7 mouse cellular contexts compared by ENCODE assay signal in genomic region chr2:118662902-118663803, GRCm38 (mm10). TPM values are rescaled to one million over a fixed set of nuclear protein-coding genes. Genes with fewer than 3 reads are reported as not detected.
DNase-seq lines count a peak whose midpoint lies in the region; ATAC-seq and TF ChIP-seq lines count a peak whose summit lies in the region.

TSS of gene Pak6 (plus strand) at chr2:118663303.

- peak within 1 kb of the TSS; percentile 35 for H3K9ac ChIP-seq in liver, postnatal 0 days (replicated peaks)
- H3K9ac ChIP-seq in stomach, embryonic 14.5 days (replicated peaks; ENCODE audit: low read depth, low read length) = peak within 1 kb of the TSS; percentile 18; the same call in 1 of the 2 replicates

- no peak for ATAC-seq in liver, postnatal 0 days
- no peak for ATAC-seq in stomach, embryonic 14.5 days (ENCODE audit: insufficient number of reproducible peaks, insufficient read depth, low FRiP score, low read depth)

- H3K27me3 ChIP-seq in spleen, adult 2 months (ENCODE audit: control insufficient read depth, insufficient read depth, low read length) = 0 out of 2 replicates have a peak, but pooled peaks cover 3% of the 10 kb centered on the region
- no peaks in the 10 kb centered on the region for H3K27me3 ChIP-seq in liver, postnatal 0 days (ENCODE audit: insufficient read depth, low read length)
- H3K27me3 ChIP-seq in stomach, embryonic 14.5 days (ENCODE audit: control insufficient read depth, insufficient read depth, low read length) = no peaks in the 10 kb centered on the region

- H3K4me3 ChIP-seq in spleen, adult 2 months (ENCODE audit: extremely low read depth, insufficient read depth, insufficient read length) = peak within 1 kb of the TSS; percentile 39; the same call in 1 of the 2 replicates
- peak within 1 kb of the TSS; percentile 65 for H3K4me3 ChIP-seq in layer of hippocampus, adult 2 months
- H3K4me3 ChIP-seq in liver, postnatal 0 days (ENCODE audit: low read depth, low read length) = peak within 1 kb of the TSS; percentile 53
- peak within 1 kb of the TSS; percentile 28 for H3K4me3 ChIP-seq in stomach, embryonic 14.5 days (ENCODE audit: low read depth, low read length)

- no peak for TF ChIP-seq POLR2A in spleen, adult 2 months (IDR thresholded peaks at IDR 0.05; ENCODE audit: low read depth, low read length)

- H3K27ac ChIP-seq in spleen, adult 2 months (ENCODE audit: insufficient read depth, low read length) = no peak within 1 kb of the TSS
- peak within 1 kb of the TSS; percentile 94 for H3K27ac ChIP-seq in layer of hippocampus, adult 2 months
- no peak within 1 kb of the TSS for H3K27ac ChIP-seq in liver, postnatal 0 days (ENCODE audit: low read depth)
- 0 out of 2 replicates have a peak within 1 kb of the TSS, but pooled peaks have one; percentile 24 for H3K27ac ChIP-seq in stomach, embryonic 14.5 days (ENCODE audit: low read length)

- peak within 1 kb of the TSS; percentile 86 for H3K4me2 ChIP-seq in liver, postnatal 0 days (ENCODE audit: low read depth, low read length)
- peak within 1 kb of the TSS; percentile 77 for H3K4me2 ChIP-seq in stomach, embryonic 14.5 days (replicated peaks; ENCODE audit: low read depth, low read length)

- peaks cover 16% of the 10 kb centered on the region for H3K4me1 ChIP-seq in spleen, adult 2 months (ENCODE audit: control insufficient read depth, insufficient read depth, insufficient read length)
- peaks cover 43% of the 10 kb centered on the region for H3K4me1 ChIP-seq in liver, postnatal 0 days (ENCODE audit: insufficient read depth)
- H3K4me1 ChIP-seq in stomach, embryonic 14.5 days (ENCODE audit: control insufficient read depth, insufficient read depth, low read length) = peaks cover 26% of the 10 kb centered on the region

- DNase-seq in spleen, adult 2 months (ENCODE audit: low read depth in 1 of 2, low spot score in 2 of 2) = no peak
- DNase-seq in spleen, postnatal 36 days (ENCODE audit: low spot score in 2 of 2) = no peak
- peak; percentile 40 for DNase-seq in c-Kit-negative CD71-positive TER-119-positive erythroid progenitor cells, embryonic 14.5 days (ENCODE audit: low read depth, low spot score)
- DNase-seq in frontal cortex, postnatal 25 days (ENCODE audit: low spot score in 2 of 2) = peak; percentile 38 to 47
- peak; percentile 78 for DNase-seq in layer of hippocampus, adult 2 months (ENCODE audit: low spot score in 2 of 2)
- peak; percentile 36 for DNase-seq in liver, postnatal 0 days

- no peak for TF ChIP-seq EP300 in liver, postnatal 0 days (IDR thresholded peaks at IDR 0.05; ENCODE audit: low read depth)

- H3K9me3 ChIP-seq in liver, postnatal 0 days (ENCODE audit: low read length) = no peaks in the 10 kb centered on the region
- H3K9me3 ChIP-seq in stomach, embryonic 14.5 days (ENCODE audit: control insufficient read depth, low read depth, low read length) = no peaks in the 10 kb centered on the region

- no peak for TF ChIP-seq CTCF in spleen, adult 2 months (IDR thresholded peaks at IDR 0.05; ENCODE audit: extremely low read depth, insufficient read depth, insufficient read length, insufficient replicate concordance)
- no peak for TF ChIP-seq CTCF in layer of hippocampus, adult 2 months (conservative IDR thresholded peaks at IDR 0.05)
- TF ChIP-seq CTCF in liver, postnatal 0 days (IDR thresholded peaks at IDR 0.05; ENCODE audit: low read depth) = no peak

- 9% methylated on average over 37 of the region's 37 CpGs for WGBS in spleen, adult 2 months
- 4% methylated on average over 37 of the region's 37 CpGs for WGBS in liver, postnatal 0 days (ENCODE audit: insufficient replicate concordance)
- WGBS in stomach, embryonic 14.5 days = 3% methylated on average over 37 of the region's 37 CpGs

- no peaks in the 10 kb centered on the region for H3K36me3 ChIP-seq in spleen, adult 2 months (ENCODE audit: control insufficient read depth, insufficient read depth, low read length)
- no peaks in the 10 kb centered on the region for H3K36me3 ChIP-seq in liver, postnatal 0 days (replicated peaks; ENCODE audit: insufficient read depth, low read length)
- no peaks in the 10 kb centered on the region for H3K36me3 ChIP-seq in stomach, embryonic 14.5 days (ENCODE audit: control insufficient read depth, insufficient read depth, low read length)

RNA-seq across cellular contexts. Expression of gene Pak6, which starts in this region (rescaled TPM):
- polyA plus RNA-seq in spleen, adult 2 months (2012; rRNA removed) = 0.33 and 0.45 TPM in 2 replicates
- 10 to 100 TPM; 57.5 to 65.7 TPM for total RNA-seq in layer of hippocampus, adult 2 months (2021)
- 0.08 and 0.15 TPM in 2 replicates for polyA plus RNA-seq in liver, postnatal 0 days (2015; fragmentation: Nextera tagmentation; extraction: Ambion mirVana)
- 3.0 and 3.3 TPM in 2 replicates for polyA plus RNA-seq in stomach, embryonic 14.5 days (2014; fragmentation: Nextera tagmentation; extraction: Ambion mirVana)

Comparison
In these comparisons a context has a peak if more than half of its experiments do, and no peak if none do; other contexts are left out.
1. Peak in DNase-seq, H3K4me3 ChIP-seq, H3K9ac ChIP-seq and H3K4me2 ChIP-seq in liver, postnatal 0 days; RNA of the gene not detected or under 1 TPM.
2. DNase-seq: peak in c-Kit-negative CD71-positive TER-119-positive erythroid progenitor cells, embryonic 14.5 days (single experiment), frontal cortex, postnatal 25 days (2 of 2) and layer of hippocampus, adult 2 months (2 of 2); none in spleen, adult 2 months (0 of 2) and spleen, postnatal 36 days (0 of 2).
3. H3K27ac ChIP-seq: peak in layer of hippocampus, adult 2 months (single experiment) and stomach, embryonic 14.5 days (single experiment); none in spleen, adult 2 months (single experiment) and liver, postnatal 0 days (single experiment).
4. Peak in every context shown above with its lines, with median percentiles within 50 percentile points of each other: H3K4me3 ChIP-seq.